Mouse (Mus musculus) heart, adult 18-20 months (tissue): ENCODE data around the gene Bbs1. TPM values are rescaled to one million over a fixed set of nuclear protein-coding genes. Genes with fewer than 3 reads are reported as not detected.

Experiments used
- total RNA-seq, 2 experiments: library from RNA; stranded (reverse); gene quantifications; 2 replicates each; pipeline ENCODE4 v1.2.3; 2021

The Bbs1 gene
- total RNA-seq, 2 experiments from 2014 or later: 2.8 to 3.1 TPM

Other genes with a start within 250 kb of the Bbs1 start
- not detected for gene Gm960, start 208.0 kb downstream of the Bbs1 start, total RNA-seq
- gene Sptbn2, start 195.5 kb downstream of the Bbs1 start, total RNA-seq: under 1 TPM; 0.22 to 0.98 TPM
- gene Rbm4b, start 150.1 kb downstream of the Bbs1 start, total RNA-seq: 1 to 10 TPM; 7.8 to 8.6 TPM
- 10 to 100 TPM; 38.8 to 43.3 TPM for gene Rbm4, start 112.7 kb downstream of the Bbs1 start, total RNA-seq
- 10 to 100 TPM; 15.4 to 19.4 TPM for gene Gm21992, start 95.0 kb downstream of the Bbs1 start, total RNA-seq
- 10 to 100 TPM; 16.6 to 17.9 TPM for gene Rbm14, start 95.0 kb downstream of the Bbs1 start, total RNA-seq
- 10 to 100 TPM; 30.0 to 30.6 TPM for gene Ccs, start 67.3 kb downstream of the Bbs1 start, total RNA-seq
- gene Ccdc87, start 67.3 kb downstream of the Bbs1 start, total RNA-seq: under 1 TPM in 1 of 2 experiments, not detected in 1; 0.10 TPM
- 10 to 100 TPM; 73.4 to 76.3 TPM for gene Ctsf, start 51.5 kb downstream of the Bbs1 start, total RNA-seq
- under 1 TPM; 0.42 to 0.49 TPM for gene Actn3, start 28.7 kb downstream of the Bbs1 start, total RNA-seq
- gene Zdhhc24, start 28.0 kb downstream of the Bbs1 start, total RNA-seq: 1 to 10 TPM; 2.4 to 3.1 TPM
- 10 to 100 TPM; 15.6 to 18.2 TPM for gene Dpp3, start 21.7 kb upstream of the Bbs1 start, total RNA-seq
- gene Peli3, start 36.5 kb upstream of the Bbs1 start, total RNA-seq: 1 to 10 TPM; 3.5 to 3.8 TPM
- 10 to 100 TPM; 67.7 to 86.0 TPM for gene Mrpl11, start 55.5 kb upstream of the Bbs1 start, total RNA-seq
- gene Npas4, start 83.7 kb upstream of the Bbs1 start, total RNA-seq: under 1 TPM in 1 of 2 experiments, not detected in 1; 0.10 TPM
- 1 to 10 TPM; 6.9 to 8.8 TPM for gene Slc29a2, start 117.2 kb upstream of the Bbs1 start, total RNA-seq
- gene B4gat1, start 132.2 kb upstream of the Bbs1 start, total RNA-seq: 10 to 100 TPM; 46.0 TPM
- 1 to 10 TPM in 1 of 2 experiments, under 1 TPM in 1; 0.93 to 2.7 TPM for gene AC124502.3, start 132.3 kb upstream of the Bbs1 start, total RNA-seq
- 10 to 100 TPM; 11.8 to 16.2 TPM for gene Brms1, start 134.7 kb upstream of the Bbs1 start, total RNA-seq
- 1 to 10 TPM; 1.9 to 2.4 TPM for gene Rin1, start 143.9 kb upstream of the Bbs1 start, total RNA-seq
- 1 to 10 TPM; 6.9 to 7.4 TPM for gene Cd248, start 161.4 kb upstream of the Bbs1 start, total RNA-seq
- 1 to 10 TPM; 1.6 to 2.3 TPM for gene Tmem151a, start 178.9 kb upstream of the Bbs1 start, total RNA-seq
- gene Yif1a, start 181.9 kb upstream of the Bbs1 start, total RNA-seq: 100 to 1,000 TPM in 1 of 2 experiments, 10 to 100 TPM in 1; 97.6 to 104 TPM
- under 1 TPM in 1 of 2 experiments, not detected in 1; 0.31 TPM for gene Cnih2, start 191.9 kb upstream of the Bbs1 start, total RNA-seq
- gene Rab1b, start 200.4 kb upstream of the Bbs1 start, total RNA-seq: 100 to 1,000 TPM; 190 to 204 TPM
- gene Klc2, start 211.9 kb upstream of the Bbs1 start, total RNA-seq: 10 to 100 TPM; 48.9 to 54.0 TPM